In genomic region chr3:105113859-105114258, GRCm38 (mm10) we compare ENCODE assay signal across 25 mouse cellular contexts. TPM values are rescaled to one million over a fixed set of nuclear protein-coding genes. Genes with fewer than 3 reads are reported as not detected.
DNase-seq lines count a peak whose midpoint lies in the region; ATAC-seq lines count a peak whose summit lies in the region.
"Had no signal": no experiment of that assay in that cellular context is flagged by ENCODE, and none has a peak within 500 bp of the region (broad histone marks: within the 10 kb centered on the region; RNA-seq: fewer than 3 reads in every experiment).

No protein-coding gene starts in this region.

- H3K27ac ChIP-seq in midbrain, embryonic 16.5 days (ENCODE audit: low read length) = no peak overlapping the region
- no peak overlapping the region for H3K27ac ChIP-seq in midbrain, embryonic 14.5 days (replicated peaks; ENCODE audit: low read depth, low read length)
- H3K27ac ChIP-seq in heart, embryonic 11.5 days (ENCODE audit: low read depth, low read length) = no peak overlapping the region
- H3K27ac ChIP-seq: layer of hippocampus, adult 2 months; limb, embryonic 13.5 days; lung, embryonic 15.5 days; midbrain, embryonic 13.5 days; stomach, embryonic 15.5 days had no signal

- 0 out of 2 replicates have a peak, but pooled peaks have one; percentile 11 for ATAC-seq in midbrain, embryonic 16.5 days
- no peak for ATAC-seq in midbrain, embryonic 14.5 days (ENCODE audit: low FRiP score, low TSS enrichment)
- ATAC-seq in heart, embryonic 11.5 days (replicated peaks; ENCODE audit: insufficient number of reproducible peaks, low FRiP score, low TSS enrichment) = no peak

- H3K9me3 ChIP-seq in midbrain, embryonic 16.5 days (replicated peaks; ENCODE audit: control insufficient read depth, low read length, poor library complexity, severe bottlenecking) = no peaks in the 10 kb centered on the region
- H3K9me3 ChIP-seq in midbrain, embryonic 14.5 days (ENCODE audit: control insufficient read depth, low read length) = no peaks in the 10 kb centered on the region
- no peaks in the 10 kb centered on the region for H3K9me3 ChIP-seq in heart, embryonic 11.5 days (replicated peaks; ENCODE audit: control insufficient read depth, low read length)
- H3K9me3 ChIP-seq: limb, embryonic 13.5 days; lung, embryonic 15.5 days; midbrain, embryonic 13.5 days; stomach, embryonic 15.5 days had no signal

- no peaks in the 10 kb centered on the region for H3K4me1 ChIP-seq in midbrain, embryonic 16.5 days (ENCODE audit: control insufficient read depth, insufficient read depth, low read length)
- no peaks in the 10 kb centered on the region for H3K4me1 ChIP-seq in midbrain, embryonic 14.5 days (ENCODE audit: control insufficient read depth, insufficient read depth, low read length)
- no peaks in the 10 kb centered on the region for H3K4me1 ChIP-seq in heart, embryonic 11.5 days (ENCODE audit: control insufficient read depth, insufficient read depth, low read length)
- H3K4me1 ChIP-seq: lung, embryonic 15.5 days; stomach, embryonic 15.5 days had no signal

- H3K4me2 ChIP-seq in midbrain, embryonic 16.5 days (ENCODE audit: low read length) = no peak overlapping the region
- no peak overlapping the region for H3K4me2 ChIP-seq in midbrain, embryonic 14.5 days (ENCODE audit: low read length)
- H3K4me2 ChIP-seq in heart, embryonic 11.5 days = no peak overlapping the region
- H3K4me2 ChIP-seq: limb, embryonic 13.5 days; liver, embryonic 11.5 days; lung, embryonic 15.5 days; midbrain, embryonic 13.5 days; stomach, embryonic 15.5 days had no signal

- no peaks in the 10 kb centered on the region for H3K36me3 ChIP-seq in midbrain, embryonic 16.5 days (ENCODE audit: control insufficient read depth, insufficient read depth, low read length)
- no peaks in the 10 kb centered on the region for H3K36me3 ChIP-seq in midbrain, embryonic 14.5 days (ENCODE audit: control insufficient read depth, insufficient read depth, low read length)
- no peaks in the 10 kb centered on the region for H3K36me3 ChIP-seq in heart, embryonic 11.5 days (ENCODE audit: control insufficient read depth, insufficient read depth, low read length)
- H3K36me3 ChIP-seq: limb, embryonic 13.5 days; lung, embryonic 15.5 days; midbrain, embryonic 13.5 days; stomach, embryonic 15.5 days had no signal

- H3K27me3 ChIP-seq in midbrain, embryonic 16.5 days (ENCODE audit: control insufficient read depth, insufficient read depth, low read depth, low read length) = no peaks in the 10 kb centered on the region
- H3K27me3 ChIP-seq in midbrain, embryonic 14.5 days (ENCODE audit: control insufficient read depth, insufficient read depth, low read length) = no peaks in the 10 kb centered on the region
- no peaks in the 10 kb centered on the region for H3K27me3 ChIP-seq in heart, embryonic 11.5 days (ENCODE audit: control insufficient read depth, insufficient read depth, low read length)
- H3K27me3 ChIP-seq: limb, embryonic 13.5 days; lung, embryonic 15.5 days; midbrain, embryonic 13.5 days; stomach, embryonic 15.5 days had no signal

- 87% methylated on average over 4 of the region's 4 CpGs for WGBS in midbrain, embryonic 16.5 days
- WGBS in midbrain, embryonic 14.5 days = 92% methylated on average over 4 of the region's 4 CpGs
- 82% methylated on average over 4 of the region's 4 CpGs for WGBS in heart, embryonic 11.5 days (ENCODE audit: insufficient replicate concordance)

- no peak overlapping the region for H3K4me3 ChIP-seq in midbrain, embryonic 16.5 days (ENCODE audit: low read depth, low read length)
- no peak overlapping the region for H3K4me3 ChIP-seq in midbrain, embryonic 14.5 days (replicated peaks; ENCODE audit: low read depth, low read length)
- H3K4me3 ChIP-seq in heart, embryonic 11.5 days (ENCODE audit: low read depth, low read length) = no peak overlapping the region
- H3K4me3 ChIP-seq: layer of hippocampus, adult 2 months; limb, embryonic 13.5 days; lung, embryonic 15.5 days; midbrain, embryonic 13.5 days; stomach, embryonic 15.5 days had no signal

- no peak overlapping the region for H3K9ac ChIP-seq in midbrain, embryonic 16.5 days (ENCODE audit: low read depth, low read length)
- no peak overlapping the region for H3K9ac ChIP-seq in midbrain, embryonic 14.5 days (replicated peaks; ENCODE audit: low read length)
- H3K9ac ChIP-seq in heart, embryonic 11.5 days (ENCODE audit: low read depth, low read length) = no peak overlapping the region
- H3K9ac ChIP-seq: limb, embryonic 13.5 days; lung, embryonic 15.5 days; midbrain, embryonic 13.5 days; stomach, embryonic 15.5 days had no signal

- no peak for DNase-seq in midbrain, embryonic 14.5 days
- DNase-seq in cerebellum, adult 18-20 months = peak; percentile 69 to 74
- peak; percentile 79 for DNase-seq in cerebellum, adult 9-11 months
- no peak for DNase-seq in lung, postnatal 10 days
- no peak for DNase-seq in urinary bladder, postnatal 10 days (ENCODE audit: low spot score)

RNA-seq across cellular contexts. Expression of gene 4930564D02Rik, which starts 47.2 kb away (rescaled TPM):
- not detected in 2 replicates for polyA plus RNA-seq in midbrain, embryonic 16.5 days (2015; fragmentation: Nextera tagmentation; extraction: Ambion mirVana)
- not detected in 2 replicates for polyA plus RNA-seq in midbrain, embryonic 14.5 days (2014; fragmentation: Nextera tagmentation; extraction: Ambion mirVana)
- polyA plus RNA-seq in heart, embryonic 11.5 days (2014; fragmentation: Nextera tagmentation; extraction: Ambion mirVana) = not detected in 2 replicates
- polyA plus RNA-seq: brain, embryonic 14.5 days; embryonic facial prominence, embryonic 11.5 days; forebrain, embryonic 14.5 days; heart, embryonic 14.5 days; hindbrain, embryonic 11.5 days; hindbrain, embryonic 16.5 days; intestine, embryonic 14.5 days; kidney, embryonic 16.5 days; limb, embryonic 13.5 days; liver, embryonic 11.5 days; liver, embryonic 16.5 days; lung, embryonic 15.5 days; midbrain, embryonic 13.5 days; neural tube, embryonic 11.5 days; spleen, adult 2 months; stomach, embryonic 15.5 days; urinary bladder, adult 2 months had no signal

Comparison
In these comparisons a context has a peak if more than half of its experiments do, and no peak if none do; other contexts are left out.
1. DNase-seq: peak in cerebellum, adult 18-20 months (2 of 2) and cerebellum, adult 9-11 months (single experiment); none in midbrain, embryonic 14.5 days (single experiment), lung, postnatal 10 days (single experiment) and urinary bladder, postnatal 10 days (single experiment).